Mouse (Mus musculus) liver, embryonic 16.5 days (tissue): ENCODE results near the gene Ifnb1. TPM values are rescaled to one million over a fixed set of nuclear protein-coding genes. Genes with fewer than 3 reads are reported as not detected.
"Not testable (repeated sequence)": the region's sequence is repeated elsewhere in the genome, so short reads cannot be mapped to it uniquely, and the experiment has no call there.

ENCODE experiments used
- ATAC-seq: fragments of 200-750 bp; cut with Nextera tagmentation; 2 replicates; pipeline ENCODE4 v1.8.0; 2017; ENCODE audit warnings: low read depth, mild to moderate bottlenecking, moderate number of reproducible peaks, moderate library complexity
- H3K27ac ChIP-seq: fragments of 300-500 bp; sonication (generic); 2 replicates; pipeline ENCODE4 v1.5.1; 2014; ENCODE audit warnings: mild to moderate bottlenecking, low read length
- H3K27me3 ChIP-seq: fragments of 300-500 bp; sonication (generic); 2 replicates; pipeline ENCODE4 v1.6.1; 2014; ENCODE audit warnings: low read depth, low read length, mixed read lengths; ENCODE audit not compliant: control insufficient read depth, insufficient read depth
- H3K36me3 ChIP-seq: fragments of 300-500 bp; sonication (generic); 2 replicates; pipeline ENCODE4 v1.6.1; 2014; ENCODE audit warnings: mild to moderate bottlenecking; ENCODE audit not compliant: control insufficient read depth, insufficient read depth
- H3K4me1 ChIP-seq: fragments of 300-500 bp; sonication (generic); 2 replicates; pipeline ENCODE4 v1.6.1; 2014; ENCODE audit warnings: low read depth, low read length, mixed read lengths; ENCODE audit not compliant: control insufficient read depth
- H3K4me2 ChIP-seq: fragments of 300-500 bp; sonication (generic); 2 replicates; pipeline ENCODE4 v1.6.1; 2014; ENCODE audit warnings: low read depth, low read length, mixed read lengths
- H3K4me3 ChIP-seq: fragments of 300-500 bp; sonication (generic); 2 replicates; pipeline ENCODE4 v1.5.1; 2014; ENCODE audit warnings: low read depth, mild to moderate bottlenecking, low read length
- H3K9ac ChIP-seq: fragments of 300-500 bp; sonication (generic); 2 replicates; pipeline ENCODE4 v1.6.1; 2014; ENCODE audit warnings: low read depth, low read length
- H3K9me3 ChIP-seq: fragments of 300-500 bp; sonication (generic); replicated peaks from 2 replicates; pipeline ENCODE4 v1.6.1; 2016; ENCODE audit warnings: low read length; ENCODE audit not compliant: control insufficient read depth
- WGBS: fragments of 180-500 bp; shearing (Covaris S2); extraction: QIAGEN DNeasy Blood & Tissue Kit; methylation state at CpG from one replicate; pipeline ENCODE4 v1.1.7; 2014; ENCODE audit not compliant: insufficient replicate concordance; 5-methylcytosine and 5-hydroxymethylcytosine counted together
- polyA plus RNA-seq: library from polyadenylated mRNA; unstranded; fragments of >200 nt; fragmentation: Nextera tagmentation; extraction: Ambion mirVana; gene quantifications from 2 replicates; pipeline ENCODE4 v1.2.1, GENCODE M21; 2015

Gene Ifnb1
- polyA plus RNA-seq = not detected in 2 replicates

- no peak for ATAC-seq
- Histone ChIP-seq H3K4me1 (no peaks in the 10 kb centered on the region; the same call in 1 of the 2 replicates), H3K27ac (no peak within 1 kb of the TSS), H3K27me3 (no peaks in the 10 kb centered on the region), H3K4me3 (no peak within 1 kb of the TSS), H3K36me3 (no peaks in the 10 kb centered on the region), H3K9ac (no peak within 1 kb of the TSS), H3K9me3 (no peaks in the 10 kb centered on the region), H3K4me2 (no peak within 1 kb of the TSS)
- 62% methylated on average over 4 of the region's 4 CpGs for WGBS
These were observed at the start of gene Ifnb1 for GRCm38 (mm10) chr4:88522674-88523073. Gene Ifnb1 (minus strand): TSS chr4:88522774.

GRCm38 (mm10) chr4:88571698-88572097 is 49.1 kb upstream of the Ifnb1 start, which contains the start of gene Ifna14:
Gene Ifna14 (minus strand): TSS chr4:88571798.
- H3K27ac ChIP-seq = no peak within 1 kb of the TSS
- no peaks in the 10 kb centered on the region for H3K27me3 ChIP-seq
- no peaks in the 10 kb centered on the region for H3K4me1 ChIP-seq
- no peak for ATAC-seq
- WGBS = 29% methylated on average over 1 of the region's 1 CpGs
- H3K9me3 ChIP-seq = no peaks in the 10 kb centered on the region
- no peak within 1 kb of the TSS for H3K9ac ChIP-seq
- H3K36me3 ChIP-seq = no peaks in the 10 kb centered on the region
- no peak within 1 kb of the TSS for H3K4me3 ChIP-seq
- H3K4me2 ChIP-seq = no peak within 1 kb of the TSS

- Histone ChIP-seq H3K27me3 (no peaks in the 10 kb centered on the region), H3K4me1 (no peaks in the 10 kb centered on the region), H3K9me3 (no peaks in the 10 kb centered on the region), H3K4me2 (no peak overlapping the region), H3K4me3 (no peak overlapping the region), H3K27ac (no peak overlapping the region), H3K36me3 (no peaks in the 10 kb centered on the region), H3K9ac (no peak overlapping the region)
- 71% methylated on average over 1 of the region's 1 CpGs for WGBS
- ATAC-seq = no peak
These were observed 39.2 kb upstream of the Ifnb1 start for GRCm38 (mm10) chr4:88561791-88562190.

- not testable (repeated sequence) for H3K4me3 ChIP-seq, H3K4me2 ChIP-seq, ATAC-seq, H3K27ac ChIP-seq, H3K36me3 ChIP-seq, H3K9me3 ChIP-seq, H3K4me1 ChIP-seq, H3K27me3 ChIP-seq, H3K9ac ChIP-seq
These were observed 35.6 kb upstream of the Ifnb1 start, which contains the start of gene Ifna15 for GRCm38 (mm10) chr4:88558145-88558544. Gene Ifna15 (minus strand): TSS chr4:88558245.

GRCm38 (mm10) chr4:88550161-88550945 is 27.8 kb upstream of the Ifnb1 start:
- H3K9ac ChIP-seq = peak overlapping the region; percentile 56
- peak overlapping the region; percentile 75 for H3K4me2 ChIP-seq
- H3K36me3 ChIP-seq = no peaks in the 10 kb centered on the region
- WGBS = 20% methylated on average over 22 of the region's 22 CpGs
- H3K27me3 ChIP-seq = no peaks in the 10 kb centered on the region
- peak; percentile 93 for ATAC-seq
- no peak overlapping the region for H3K27ac ChIP-seq
- H3K4me1 ChIP-seq = peaks cover 2% of the 10 kb centered on the region; the same call in 1 of the 2 replicates
- H3K4me3 ChIP-seq = peak overlapping the region; percentile 61
- no peaks in the 10 kb centered on the region for H3K9me3 ChIP-seq

- Histone ChIP-seq H3K27ac (no peak overlapping the region), H3K4me3 (no peak overlapping the region), H3K27me3 (no peaks in the 10 kb centered on the region), H3K36me3 (no peaks in the 10 kb centered on the region), H3K4me2 (no peak overlapping the region), H3K9me3 (no peaks in the 10 kb centered on the region), H3K9ac (no peak overlapping the region), H3K4me1 (peaks cover 2% of the 10 kb centered on the region; the same call in 1 of the 2 replicates)
- 59% methylated on average over 1 of the region's 1 CpGs for WGBS
- no peak for ATAC-seq
These were observed 25.4 kb upstream of the Ifnb1 start for GRCm38 (mm10) chr4:88547986-88548385.

GRCm38 (mm10) chr4:88543649-88544234 is 21.2 kb upstream of the Ifnb1 start:
- Histone ChIP-seq H3K9me3 (no peaks in the 10 kb centered on the region), H3K36me3 (no peaks in the 10 kb centered on the region), H3K4me2 (no peak overlapping the region), H3K27me3 (no peaks in the 10 kb centered on the region), H3K9ac (no peak overlapping the region), H3K27ac (no peak overlapping the region), H3K4me3 (no peak overlapping the region), H3K4me1 (no peaks in the 10 kb centered on the region)
- ATAC-seq = 0 out of 2 replicates have a peak, but pooled peaks have one; percentile 32
- 40% methylated on average over 2 of the region's 2 CpGs for WGBS

GRCm38 (mm10) chr4:88537328-88537727 is 14.8 kb upstream of the Ifnb1 start:
- peak overlapping the region; percentile 77 for H3K27ac ChIP-seq
- peak; percentile 46 for ATAC-seq
- no peaks in the 10 kb centered on the region for H3K36me3 ChIP-seq
- peaks cover 21% of the 10 kb centered on the region for H3K4me1 ChIP-seq
- H3K4me3 ChIP-seq = peak overlapping the region; percentile 23
- peak overlapping the region; percentile 33 for H3K4me2 ChIP-seq
- 12% methylated on average over 12 of the region's 12 CpGs for WGBS
- H3K27me3 ChIP-seq = no peaks in the 10 kb centered on the region
- H3K9me3 ChIP-seq = no peaks in the 10 kb centered on the region
- no peak overlapping the region; the same call in 1 of the 2 replicates for H3K9ac ChIP-seq

- no peak overlapping the region; the same call in none of the 2 replicates for H3K27ac ChIP-seq
- H3K4me2 ChIP-seq = no peak overlapping the region
- 69% methylated on average over 7 of the region's 7 CpGs for WGBS
- peaks cover 21% of the 10 kb centered on the region for H3K4me1 ChIP-seq
- H3K27me3 ChIP-seq = no peaks in the 10 kb centered on the region
- H3K4me3 ChIP-seq = no peak overlapping the region
- H3K36me3 ChIP-seq = no peaks in the 10 kb centered on the region
- H3K9me3 ChIP-seq = no peaks in the 10 kb centered on the region
- H3K9ac ChIP-seq = no peak overlapping the region
- no peak for ATAC-seq
These were observed 14.1 kb upstream of the Ifnb1 start for GRCm38 (mm10) chr4:88536640-88537039.
